Mouse (Mus musculus): Measurements from ENCODE around the gene Ropn1l. TPM values are rescaled to one million over a fixed set of nuclear protein-coding genes. Genes with fewer than 3 reads are reported as not detected.

Gene Ropn1l
- polyA plus RNA-seq, 1 experiment from 2014 or later: 3.4 TPM

DNA sequence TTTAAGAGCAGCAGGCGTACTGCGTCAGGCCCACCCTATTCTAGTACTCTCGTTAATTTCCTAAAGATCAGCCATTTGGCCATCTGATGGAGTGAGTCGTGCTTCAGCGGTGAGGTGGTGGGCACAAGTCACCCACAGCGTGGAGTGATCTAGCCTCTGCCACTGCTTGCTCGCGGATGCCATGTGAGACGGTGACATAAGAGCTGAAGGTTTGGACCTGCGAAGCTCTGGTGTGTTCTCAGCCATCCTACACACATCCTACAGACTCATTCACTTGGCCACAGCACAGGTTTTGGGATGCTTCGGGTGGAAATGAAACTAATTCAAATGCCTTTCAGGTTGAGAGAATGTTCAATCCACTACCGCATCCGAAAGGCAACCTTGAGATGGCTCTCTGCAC lies 54.8 kb downstream of the Ropn1l start:
- 90% methylated on average over 13 of the region's 13 CpGs for WGBS
- H3K4me1 ChIP-seq: no peaks in the 10 kb centered on the region
- no peak overlapping the region for H3K27ac ChIP-seq
- no peak for ATAC-seq (replicated peaks; ENCODE audit: low FRiP score)
- H3K27me3 ChIP-seq: no peaks in the 10 kb centered on the region
- no peak overlapping the region for H3K9ac ChIP-seq
- H3K4me2 ChIP-seq: no peak overlapping the region
- H3K9me3 ChIP-seq (replicated peaks): no peaks in the 10 kb centered on the region
- H3K4me3 ChIP-seq (replicated peaks): no peak overlapping the region
- H3K36me3 ChIP-seq: no peaks in the 10 kb centered on the region

DNA sequence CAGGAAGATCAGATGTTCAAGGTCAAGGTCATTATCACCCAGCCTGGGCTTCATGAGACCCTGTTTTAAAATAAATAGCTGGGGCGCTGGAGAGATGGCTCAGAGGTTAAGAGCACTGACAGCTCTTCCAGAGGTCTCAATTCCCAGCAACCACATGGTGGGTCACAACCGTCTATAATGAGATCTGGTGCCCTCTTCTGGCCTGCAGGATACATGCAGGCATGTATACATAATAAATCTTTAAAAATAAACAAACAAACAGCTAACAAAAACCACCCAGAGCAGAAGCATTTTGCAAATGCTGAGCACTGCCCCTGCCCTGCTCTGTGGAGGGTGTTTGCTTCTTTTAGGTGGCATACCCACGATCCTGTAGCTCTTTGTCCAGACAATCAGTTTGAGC lies 56.2 kb downstream of the Ropn1l start:
- no peaks in the 10 kb centered on the region for H3K27me3 ChIP-seq
- no peaks in the 10 kb centered on the region for H3K36me3 ChIP-seq
- WGBS: 75% methylated on average over 3 of the region's 3 CpGs
- no peak overlapping the region for H3K4me2 ChIP-seq
- H3K9me3 ChIP-seq (replicated peaks): no peaks in the 10 kb centered on the region
- no peak overlapping the region for H3K27ac ChIP-seq
- H3K9ac ChIP-seq: no peak overlapping the region
- no peak overlapping the region for H3K4me3 ChIP-seq (replicated peaks)
- 0 out of 2 replicates have a peak, but pooled peaks cover 2% of the 10 kb centered on the region for H3K4me1 ChIP-seq
- ATAC-seq (replicated peaks; ENCODE audit: low FRiP score): no peak

DNA sequence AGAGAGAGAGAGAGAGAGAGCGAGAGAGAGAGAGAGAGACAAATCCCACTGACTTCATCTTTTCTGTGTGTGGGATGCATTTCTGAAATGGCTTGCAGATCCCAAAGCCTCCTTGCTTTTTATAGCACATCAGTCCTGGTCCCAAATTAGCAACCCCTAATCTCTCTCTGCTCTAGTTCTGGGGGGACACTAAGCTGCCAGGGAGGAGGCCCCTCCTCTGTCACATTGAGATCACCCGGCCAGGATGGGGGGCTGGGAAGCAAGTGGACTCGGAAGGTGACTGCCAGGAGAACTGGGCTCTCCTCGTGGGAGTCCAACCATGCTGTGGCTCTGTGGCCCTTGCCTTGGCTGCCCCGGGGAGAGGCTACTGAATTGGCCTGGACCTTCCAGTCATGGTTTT lies 56.8 kb downstream of the Ropn1l start:
- no peaks in the 10 kb centered on the region for H3K9me3 ChIP-seq (replicated peaks)
- no peak overlapping the region for H3K9ac ChIP-seq
- no peaks in the 10 kb centered on the region for H3K27me3 ChIP-seq
- 0 out of 2 replicates have a peak, but pooled peaks cover 2% of the 10 kb centered on the region for H3K4me1 ChIP-seq
- H3K4me2 ChIP-seq: no peak overlapping the region
- H3K27ac ChIP-seq: no peak overlapping the region
- H3K4me3 ChIP-seq (replicated peaks): no peak overlapping the region
- ATAC-seq (replicated peaks; ENCODE audit: low FRiP score): no peak
- 60% methylated on average over 5 of the region's 5 CpGs for WGBS
- no peaks in the 10 kb centered on the region for H3K36me3 ChIP-seq

DNA sequence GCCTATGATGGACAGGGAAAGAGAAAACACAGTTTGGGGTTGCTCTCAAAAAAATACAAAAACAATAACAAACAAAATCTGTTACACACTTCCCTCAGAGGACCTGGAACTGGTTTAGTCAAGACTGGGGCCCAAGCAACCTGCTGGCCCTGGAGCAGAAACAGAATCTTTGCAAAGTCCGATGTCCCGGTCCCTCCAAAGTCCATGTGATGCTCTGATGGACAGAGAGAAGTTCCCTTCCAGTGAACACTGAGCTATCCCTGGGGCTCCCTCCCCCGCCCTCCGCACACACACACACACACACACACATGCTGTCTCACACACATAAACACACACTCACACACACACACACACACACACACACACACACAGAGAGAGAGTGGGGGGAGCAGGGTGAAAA lies 57.6 kb downstream of the Ropn1l start:
- Histone ChIP-seq H3K4me1 (0 out of 2 replicates have a peak, but pooled peaks cover 2% of the 10 kb centered on the region), H3K9ac (no peak overlapping the region), H3K27me3 (no peaks in the 10 kb centered on the region), H3K27ac (0 out of 2 replicates have a peak overlapping the region, but pooled peaks have one; percentile 4), H3K36me3 (no peaks in the 10 kb centered on the region), H3K9me3 (replicated peaks) (no peaks in the 10 kb centered on the region), H3K4me2 (no peak overlapping the region), H3K4me3 (replicated peaks) (no peak overlapping the region)
- ATAC-seq (replicated peaks; ENCODE audit: low FRiP score): no peak
- 73% methylated on average over 4 of the region's 4 CpGs for WGBS

DNA sequence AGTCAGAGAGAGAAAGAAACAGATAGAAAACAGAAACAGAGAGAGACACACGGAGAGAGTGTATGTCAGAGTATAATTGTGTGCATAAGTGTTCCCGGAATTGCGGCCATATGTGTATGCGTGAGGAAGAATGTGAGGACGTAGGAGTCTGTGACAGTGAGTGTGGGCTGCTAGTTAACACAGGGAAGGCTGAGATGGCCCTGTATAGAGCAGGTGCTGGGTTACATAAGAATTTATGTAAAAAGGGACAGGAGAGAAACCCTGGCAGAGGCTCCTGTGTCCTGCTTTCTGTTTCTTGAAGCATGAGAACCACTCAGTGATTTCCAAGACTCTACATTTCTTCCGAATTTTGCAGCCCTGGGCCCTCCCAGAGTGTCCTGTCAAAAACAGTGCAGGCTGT lies 60.1 kb downstream of the Ropn1l start:
- ATAC-seq (replicated peaks; ENCODE audit: low FRiP score): no peak
- Histone ChIP-seq H3K4me2 (no peak overlapping the region), H3K4me3 (replicated peaks) (no peak overlapping the region), H3K4me1 (0 out of 2 replicates have a peak, but pooled peaks cover 2% of the 10 kb centered on the region), H3K27ac (no peak overlapping the region), H3K9me3 (replicated peaks) (no peaks in the 10 kb centered on the region), H3K9ac (no peak overlapping the region), H3K36me3 (no peaks in the 10 kb centered on the region), H3K27me3 (no peaks in the 10 kb centered on the region)
- WGBS: 82% methylated on average over 6 of the region's 6 CpGs

DNA sequence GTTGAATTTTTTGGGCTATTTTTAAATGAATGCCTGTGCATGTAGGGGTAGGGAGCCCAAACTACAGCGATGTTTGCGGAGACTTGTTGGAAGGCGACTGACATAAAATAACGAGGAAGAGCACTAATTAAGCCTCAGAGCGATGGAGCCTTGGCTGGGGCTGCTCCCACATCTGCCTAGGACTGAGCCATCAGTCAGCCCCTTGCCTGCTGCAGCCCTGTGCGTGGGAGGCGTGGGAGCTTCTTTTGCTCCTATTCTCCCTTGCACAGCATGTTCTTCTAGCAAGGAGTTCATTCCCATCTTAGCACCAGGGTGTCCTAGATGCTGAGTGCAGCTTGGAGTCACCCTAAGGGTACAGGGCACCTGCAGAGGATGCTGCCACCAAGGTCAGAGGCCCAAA lies 60.8 kb downstream of the Ropn1l start:
- Histone ChIP-seq H3K27me3 (no peaks in the 10 kb centered on the region), H3K9me3 (replicated peaks) (no peaks in the 10 kb centered on the region), H3K36me3 (no peaks in the 10 kb centered on the region), H3K27ac (no peak overlapping the region), H3K9ac (no peak overlapping the region), H3K4me3 (replicated peaks) (no peak overlapping the region), H3K4me1 (0 out of 2 replicates have a peak, but pooled peaks cover 2% of the 10 kb centered on the region), H3K4me2 (no peak overlapping the region)
- peak; percentile 66; the same call in 1 of the 2 replicates for ATAC-seq (replicated peaks; ENCODE audit: low FRiP score)
- WGBS: 44% methylated on average over 7 of the region's 7 CpGs

DNA sequence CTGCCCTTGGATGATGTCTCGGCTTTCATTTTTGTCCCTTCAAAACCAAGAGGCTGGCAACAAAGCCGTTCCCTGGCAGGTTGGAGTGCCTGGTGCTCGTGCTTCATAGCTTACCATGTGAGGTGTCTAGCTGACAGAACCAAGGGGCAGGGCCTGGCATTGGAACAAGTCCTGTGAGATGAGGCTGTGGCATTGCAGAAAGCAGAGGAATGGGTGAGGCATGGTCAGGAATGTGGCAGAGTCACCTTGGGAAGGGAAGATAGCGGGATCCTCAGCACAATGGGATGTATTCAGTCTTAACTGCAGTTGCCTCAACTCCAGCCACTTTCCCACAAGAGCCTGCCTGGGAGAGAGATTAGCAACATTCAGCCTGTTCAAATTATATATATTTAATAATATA lies 61.4 kb downstream of the Ropn1l start:
- no peak overlapping the region for H3K4me3 ChIP-seq (replicated peaks)
- H3K9me3 ChIP-seq (replicated peaks): no peaks in the 10 kb centered on the region
- H3K36me3 ChIP-seq: no peaks in the 10 kb centered on the region
- H3K4me2 ChIP-seq: no peak overlapping the region
- 0 out of 2 replicates have a peak, but pooled peaks cover 2% of the 10 kb centered on the region for H3K4me1 ChIP-seq
- WGBS: 87% methylated on average over 4 of the region's 4 CpGs
- ATAC-seq (replicated peaks; ENCODE audit: low FRiP score): no peak
- H3K27ac ChIP-seq: no peak overlapping the region
- H3K9ac ChIP-seq: no peak overlapping the region
- no peaks in the 10 kb centered on the region for H3K27me3 ChIP-seq

Other genes with a start within 250 kb of the Ropn1l start
- 86.3 TPM in 2 replicates for gene Dap, start 229.4 kb downstream of the Ropn1l start, polyA plus RNA-seq (2015; fragmentation: Nextera tagmentation; extraction: Ambion mirVana)
- 6.2 and 6.5 TPM in 2 replicates for gene Ankrd33b, start 86.0 kb downstream of the Ropn1l start, polyA plus RNA-seq (2015; fragmentation: Nextera tagmentation; extraction: Ambion mirVana)
- gene March6, start 77.3 kb upstream of the Ropn1l start, polyA plus RNA-seq (2015; fragmentation: Nextera tagmentation; extraction: Ambion mirVana): 31.5 and 32.6 TPM in 2 replicates
- gene Cmbl, start 111.7 kb upstream of the Ropn1l start, polyA plus RNA-seq (2015; fragmentation: Nextera tagmentation; extraction: Ambion mirVana): 13.6 and 14.6 TPM in 2 replicates
- 560 and 580 TPM in 2 replicates for gene Cct5, start 148.1 kb upstream of the Ropn1l start, polyA plus RNA-seq (2015; fragmentation: Nextera tagmentation; extraction: Ambion mirVana)
- gene Fam173b, start 148.1 kb upstream of the Ropn1l start, polyA plus RNA-seq (2015; fragmentation: Nextera tagmentation; extraction: Ambion mirVana): 13.4 and 13.9 TPM in 2 replicates

Data from kidney, embryonic 15.5 days (tissue).